Comparison of ENCODE assay signal across 29 mouse cellular contexts in the genomic region with DNA sequence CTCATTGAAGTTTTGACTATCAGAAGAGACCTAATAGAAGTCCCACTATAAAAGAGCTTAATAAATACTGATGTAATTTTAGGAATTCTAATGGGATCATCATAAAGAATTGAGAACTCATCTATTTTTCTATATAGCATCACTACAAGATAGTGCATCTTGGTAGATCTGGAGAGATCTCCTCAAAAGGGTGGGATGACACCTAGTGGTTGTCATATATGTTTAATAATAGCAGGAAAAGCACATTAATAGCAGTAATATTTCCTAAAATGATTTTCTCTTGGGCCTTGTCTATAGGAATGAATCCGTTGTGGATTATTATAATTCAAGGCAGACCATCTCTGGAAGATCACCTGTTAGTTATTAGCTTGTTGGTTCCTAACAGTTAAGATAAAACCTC. TPM values are rescaled to one million over a fixed set of nuclear protein-coding genes. Genes with fewer than 3 reads are reported as not detected.
DNase-seq lines count a peak whose midpoint lies in the region; ATAC-seq and TF ChIP-seq lines count a peak whose summit lies in the region.
"Had no signal": no experiment of that assay in that cellular context is flagged by ENCODE, and none has a peak within 500 bp of the region (broad histone marks: within the 10 kb centered on the region; RNA-seq: fewer than 3 reads in every experiment).

No protein-coding gene starts in this region.

- H3K9me3 ChIP-seq in midbrain, postnatal 0 days (ENCODE audit: low read length): no peaks in the 10 kb centered on the region
- H3K9me3 ChIP-seq in midbrain, embryonic 13.5 days: no peaks in the 10 kb centered on the region
- H3K9me3 ChIP-seq: embryonic facial prominence, embryonic 13.5 days; embryonic facial prominence, embryonic 15.5 days; forebrain, embryonic 10.5 days; forebrain, embryonic 12.5 days; G1E had no signal

- no peak overlapping the region for H3K4me3 ChIP-seq in layer of hippocampus, adult 2 months
- no peak overlapping the region for H3K4me3 ChIP-seq in midbrain, postnatal 0 days (ENCODE audit: low read depth, low read length)
- H3K4me3 ChIP-seq in midbrain, embryonic 13.5 days (replicated peaks): no peak overlapping the region
- H3K4me3 ChIP-seq in thymus, adult 2 months (ENCODE audit: control insufficient read depth, insufficient read depth, low read length): no peak overlapping the region
- H3K4me3 ChIP-seq: embryonic facial prominence, embryonic 13.5 days; embryonic facial prominence, embryonic 15.5 days; erythroblast, embryonic 14.5 days; forebrain, embryonic 10.5 days; forebrain, embryonic 12.5 days had no signal

- no peak for TF ChIP-seq POLR2A in thymus, adult 2 months (IDR thresholded peaks at IDR 0.05; ENCODE audit: control insufficient read depth, extremely low read depth, insufficient read depth, low read length, poor library complexity)

- H3K9ac ChIP-seq in midbrain, postnatal 0 days (replicated peaks; ENCODE audit: low read length, poor library complexity, severe bottlenecking): no peak overlapping the region
- H3K9ac ChIP-seq in midbrain, embryonic 13.5 days (replicated peaks): no peak overlapping the region
- H3K9ac ChIP-seq: embryonic facial prominence, embryonic 13.5 days; embryonic facial prominence, embryonic 15.5 days; forebrain, embryonic 12.5 days had no signal

- 88% methylated on average over 1 of the region's 1 CpGs for WGBS in midbrain, postnatal 0 days
- 79% methylated on average over 1 of the region's 1 CpGs for WGBS in midbrain, embryonic 13.5 days
- 88% methylated on average over 1 of the region's 1 CpGs for WGBS in thymus, adult 2 months

- H3K36me3 ChIP-seq in midbrain, postnatal 0 days (ENCODE audit: insufficient read depth, low read length): no peaks in the 10 kb centered on the region
- no peaks in the 10 kb centered on the region for H3K36me3 ChIP-seq in midbrain, embryonic 13.5 days
- no peaks in the 10 kb centered on the region for H3K36me3 ChIP-seq in thymus, adult 2 months (ENCODE audit: control insufficient read depth, insufficient read depth, low read length)
- H3K36me3 ChIP-seq: embryonic facial prominence, embryonic 13.5 days; embryonic facial prominence, embryonic 15.5 days; forebrain, embryonic 10.5 days; forebrain, embryonic 12.5 days; G1E had no signal

- H3K27ac ChIP-seq in layer of hippocampus, adult 2 months: no peak overlapping the region
- no peak overlapping the region for H3K27ac ChIP-seq in midbrain, postnatal 0 days (ENCODE audit: low read depth, low read length)
- H3K27ac ChIP-seq in midbrain, embryonic 13.5 days: no peak overlapping the region
- H3K27ac ChIP-seq in thymus, adult 2 months (ENCODE audit: control insufficient read depth, insufficient read depth, low read length): no peak overlapping the region
- H3K27ac ChIP-seq: embryonic facial prominence, embryonic 13.5 days; embryonic facial prominence, embryonic 15.5 days; forebrain, embryonic 10.5 days; forebrain, embryonic 12.5 days had no signal

- no peak for DNase-seq in layer of hippocampus, adult 2 months (ENCODE audit: low spot score in 2 of 2)
- DNase-seq in layer of hippocampus, postnatal 25 days (ENCODE audit: extremely low spot score in 1 of 2, low spot score in 1 of 2): no peak
- peak; percentile 6 for DNase-seq in midbrain, postnatal 0 days (ENCODE audit: low spot score)
- peak; percentile 17 for DNase-seq in induced T-regulatory cell, adult 2 months (ENCODE audit: low read depth)
- no peak for DNase-seq in thymus, adult 2 months
- DNase-seq: adrenal gland, adult 8-10 months; adrenal gland, postnatal 14 days; adrenal gland, postnatal 36 days; cerebellum, adult 18-20 months; cerebellum, adult 8-10 months; cerebellum, adult 9-11 months; cerebellum, postnatal 14 days; cerebellum, postnatal 36 days; embryo, embryonic 11 days had no signal

- ATAC-seq in midbrain, postnatal 0 days (ENCODE audit: low FRiP score): no peak
- no peak for ATAC-seq in midbrain, embryonic 13.5 days
- ATAC-seq: activated CD4-positive, CD25-positive, alpha-beta regulatory T cell, adult 4 months; forebrain, embryonic 14.5 days; forebrain, embryonic 16.5 days; Patski had no signal

- peak; percentile 66 for TF ChIP-seq CTCF in layer of hippocampus, adult 2 months (conservative IDR thresholded peaks at IDR 0.05)
- peak; percentile 57 for TF ChIP-seq CTCF in midbrain, postnatal 0 days (IDR thresholded peaks at IDR 0.05)
- no peak for TF ChIP-seq CTCF in thymus, adult 2 months (IDR thresholded peaks at IDR 0.05; ENCODE audit: borderline replicate concordance, control insufficient read depth, extremely low read depth, insufficient read depth, low read length, poor library complexity)

- H3K27me3 ChIP-seq in midbrain, postnatal 0 days (ENCODE audit: insufficient read depth, low read length): no peaks in the 10 kb centered on the region
- H3K27me3 ChIP-seq in midbrain, embryonic 13.5 days: no peaks in the 10 kb centered on the region
- H3K27me3 ChIP-seq in thymus, adult 2 months (ENCODE audit: control insufficient read depth, insufficient read depth, low read length): no peaks in the 10 kb centered on the region
- H3K27me3 ChIP-seq: embryonic facial prominence, embryonic 13.5 days; embryonic facial prominence, embryonic 15.5 days; forebrain, embryonic 12.5 days; Patski had no signal

- H3K4me1 ChIP-seq in midbrain, postnatal 0 days (ENCODE audit: insufficient read depth, low read length): no peaks in the 10 kb centered on the region
- no peaks in the 10 kb centered on the region for H3K4me1 ChIP-seq in midbrain, embryonic 13.5 days (replicated peaks)
- H3K4me1 ChIP-seq in thymus, adult 2 months (replicated peaks; ENCODE audit: control insufficient read depth, insufficient read depth, low read length): no peaks in the 10 kb centered on the region; the same call in 1 of the 2 replicates
- H3K4me1 ChIP-seq: embryonic facial prominence, embryonic 13.5 days; embryonic facial prominence, embryonic 15.5 days; forebrain, embryonic 10.5 days; forebrain, embryonic 12.5 days had no signal

- no peak overlapping the region for H3K4me2 ChIP-seq in midbrain, postnatal 0 days (ENCODE audit: low read depth, low read length, poor library complexity, severe bottlenecking)
- no peak overlapping the region for H3K4me2 ChIP-seq in midbrain, embryonic 13.5 days (replicated peaks)
- H3K4me2 ChIP-seq: embryonic facial prominence, embryonic 13.5 days; embryonic facial prominence, embryonic 15.5 days; forebrain, embryonic 12.5 days had no signal

RNA-seq across cellular contexts. Expression of a gene that starts 20.0 kb away (rescaled TPM):
- total RNA-seq in layer of hippocampus, adult 2 months (2021): not detected
- not detected for total RNA-seq in layer of hippocampus, postnatal 25 days (2021)
- total RNA-seq in midbrain, postnatal 0 days (2014; rRNA removed): not detected in 2 replicates
- not detected in 2 replicates for polyA plus RNA-seq in midbrain, postnatal 0 days (2015; fragmentation: Nextera tagmentation; extraction: Ambion mirVana)
- polyA plus RNA-seq in midbrain, embryonic 13.5 days (2015; fragmentation: Nextera tagmentation; extraction: Ambion mirVana): not detected in 2 replicates
- polyA plus RNA-seq in thymus, adult 2 months (2012; rRNA removed): not detected in 2 replicates
- total RNA-seq: adrenal gland, adult 18-20 months; adrenal gland, adult 8-10 months; adrenal gland, postnatal 14 days; adrenal gland, postnatal 36 days; common myeloid progenitor, adult 5-6 weeks had no signal
- polyA plus RNA-seq: activated CD4-positive, CD25-positive, alpha-beta regulatory T cell, adult 4 months; C2C12; embryonic facial prominence, embryonic 11.5 days; embryonic facial prominence, embryonic 13.5 days; erythroblast, embryonic 14.5 days; forebrain, embryonic 10.5 days; forebrain, embryonic 12.5 days; forebrain, embryonic 14.5 days; forebrain, embryonic 16.5 days; G1E; Patski had no signal

RNA-seq across cellular contexts. Expression of a gene that starts 21.7 kb away (rescaled TPM):
- not detected for total RNA-seq in layer of hippocampus, adult 2 months (2021)
- total RNA-seq in layer of hippocampus, postnatal 25 days (2021): not detected
- not detected in 2 replicates for total RNA-seq in midbrain, postnatal 0 days (2014; rRNA removed)
- not detected in 2 replicates for polyA plus RNA-seq in midbrain, postnatal 0 days (2015; fragmentation: Nextera tagmentation; extraction: Ambion mirVana)
- polyA plus RNA-seq in midbrain, embryonic 13.5 days (2015; fragmentation: Nextera tagmentation; extraction: Ambion mirVana): not detected in 2 replicates
- polyA plus RNA-seq in thymus, adult 2 months (2012; rRNA removed): not detected in 2 replicates
- total RNA-seq: adrenal gland, adult 18-20 months; adrenal gland, adult 8-10 months; adrenal gland, postnatal 14 days; adrenal gland, postnatal 36 days; common myeloid progenitor, adult 5-6 weeks; G1E had no signal
- polyA plus RNA-seq: C2C12; embryonic facial prominence, embryonic 11.5 days; embryonic facial prominence, embryonic 13.5 days; embryonic facial prominence, embryonic 15.5 days; erythroblast, embryonic 14.5 days; forebrain, embryonic 10.5 days; forebrain, embryonic 12.5 days; forebrain, embryonic 14.5 days; forebrain, embryonic 16.5 days; G1E; Patski had no signal

RNA-seq across cellular contexts. Expression of a gene that starts 40.4 kb away (rescaled TPM):
- total RNA-seq in layer of hippocampus, adult 2 months (2021): not detected
- not detected for total RNA-seq in layer of hippocampus, postnatal 25 days (2021)
- not detected in 2 replicates for total RNA-seq in midbrain, postnatal 0 days (2014; rRNA removed)
- not detected in 2 replicates for polyA plus RNA-seq in midbrain, postnatal 0 days (2015; fragmentation: Nextera tagmentation; extraction: Ambion mirVana)
- polyA plus RNA-seq in midbrain, embryonic 13.5 days (2015; fragmentation: Nextera tagmentation; extraction: Ambion mirVana): not detected in 2 replicates
- 0.06 TPM in 1 of 2 replicates, not detected in the other for polyA plus RNA-seq in thymus, adult 2 months (2012; rRNA removed)
- total RNA-seq: adrenal gland, adult 18-20 months; adrenal gland, adult 8-10 months; adrenal gland, postnatal 14 days; adrenal gland, postnatal 36 days; common myeloid progenitor, adult 5-6 weeks had no signal
- polyA plus RNA-seq: activated CD4-positive, CD25-positive, alpha-beta regulatory T cell, adult 4 months; C2C12; embryonic facial prominence, embryonic 11.5 days; embryonic facial prominence, embryonic 13.5 days; embryonic facial prominence, embryonic 15.5 days; erythroblast, embryonic 14.5 days; forebrain, embryonic 10.5 days; forebrain, embryonic 12.5 days; forebrain, embryonic 14.5 days; forebrain, embryonic 16.5 days; G1E; Patski had no signal

RNA-seq across cellular contexts. Expression of a gene that starts 40.9 kb away (rescaled TPM):
- total RNA-seq in layer of hippocampus, adult 2 months (2021): under 1 TPM; 0.20 to 0.25 TPM
- total RNA-seq in layer of hippocampus, postnatal 25 days (2021): under 1 TPM; 0.07 to 0.19 TPM
- total RNA-seq in midbrain, postnatal 0 days (2014; rRNA removed): not detected in 2 replicates
- polyA plus RNA-seq in midbrain, postnatal 0 days (2015; fragmentation: Nextera tagmentation; extraction: Ambion mirVana): not detected in 2 replicates
- polyA plus RNA-seq in midbrain, embryonic 13.5 days (2015; fragmentation: Nextera tagmentation; extraction: Ambion mirVana): not detected in 2 replicates
- polyA plus RNA-seq in thymus, adult 2 months (2012; rRNA removed): 0.13 TPM in 1 of 2 replicates, not detected in the other
- total RNA-seq: adrenal gland, adult 18-20 months; adrenal gland, adult 8-10 months; adrenal gland, postnatal 14 days; adrenal gland, postnatal 36 days; common myeloid progenitor, adult 5-6 weeks had no signal
- polyA plus RNA-seq: activated CD4-positive, CD25-positive, alpha-beta regulatory T cell, adult 4 months; C2C12; embryonic facial prominence, embryonic 11.5 days; embryonic facial prominence, embryonic 13.5 days; embryonic facial prominence, embryonic 15.5 days; erythroblast, embryonic 14.5 days; forebrain, embryonic 10.5 days; forebrain, embryonic 12.5 days; forebrain, embryonic 14.5 days; forebrain, embryonic 16.5 days; G1E; Patski had no signal

Comparison
In these comparisons a context has a peak if more than half of its experiments do, and no peak if none do; other contexts are left out.
1. DNase-seq: peak in midbrain, postnatal 0 days (single experiment) and induced T-regulatory cell, adult 2 months (single experiment); none in layer of hippocampus, adult 2 months (0 of 2), layer of hippocampus, postnatal 25 days (0 of 2) and thymus, adult 2 months (single experiment).